Mouse (Mus musculus) embryonic fibroblast, embryonic 13.5 days (primary cell): ENCODE measurements around the gene Syf2.

Experiments
- CTCF ChIP-seq: IDR thresholded peaks from 2 replicates; pipeline ENCODE4 v1.5.1; 2011; ENCODE audit warnings: mild to moderate bottlenecking, control low read depth, low read length, moderate library complexity, borderline replicate concordance; ENCODE audit not compliant: insufficient read depth
- POLR2A ChIP-seq: IDR thresholded peaks from 2 replicates; pipeline ENCODE4 v1.6.1; 2011; ENCODE audit warnings: low read depth, mild to moderate bottlenecking, control low read depth, low read length, moderate library complexity

- TF ChIP-seq POLR2A (no peak), CTCF (no peak)
Measured at GRCm38 (mm10) chr4:134914122-134914863, 16.4 kb upstream of the Syf2 start.
